Mouse (Mus musculus) bone marrow macrophage, adult 2 months (primary cell): ENCODE measurements around the gene Caln1. TPM values are rescaled to one million over a fixed set of nuclear protein-coding genes. Genes with fewer than 3 reads are reported as not detected.

Experiments
- H3K27ac ChIP-seq: 2 replicates; pipeline ENCODE4 v1.5.1; 2012; ENCODE audit warnings: low read depth, low read length; ENCODE audit not compliant: insufficient read depth
- H3K4me1 ChIP-seq: 2 replicates; pipeline ENCODE4 v1.6.1; 2012; ENCODE audit warnings: low read length; ENCODE audit not compliant: control insufficient read depth, insufficient read depth
- H3K4me3 ChIP-seq: 2 replicates; pipeline ENCODE4 v1.5.1; 2012; ENCODE audit warnings: mild to moderate bottlenecking, low read length, moderate library complexity; ENCODE audit not compliant: insufficient read depth
- CTCF ChIP-seq: IDR thresholded peaks from 2 replicates; pipeline ENCODE4 v1.5.1; 2012; ENCODE audit warnings: low read depth, mild to moderate bottlenecking, low read length, moderate library complexity
- POLR2A ChIP-seq: IDR thresholded peaks from 2 replicates; pipeline ENCODE4 v1.6.1; 2012; ENCODE audit warnings: mild to moderate bottlenecking, low read depth, low read length, borderline replicate concordance
- polyA plus RNA-seq: library from polyadenylated mRNA; stranded (reverse); fragments of >200 nt; gene quantifications from 2 replicates; pipeline ENCODE4 v1.2.4, GENCODE M21; 2012; ENCODE audit not compliant: missing spikeins, insufficient read depth, insufficient read length

Gene Caln1
- polyA plus RNA-seq, 1 experiment = not detected

DNA sequence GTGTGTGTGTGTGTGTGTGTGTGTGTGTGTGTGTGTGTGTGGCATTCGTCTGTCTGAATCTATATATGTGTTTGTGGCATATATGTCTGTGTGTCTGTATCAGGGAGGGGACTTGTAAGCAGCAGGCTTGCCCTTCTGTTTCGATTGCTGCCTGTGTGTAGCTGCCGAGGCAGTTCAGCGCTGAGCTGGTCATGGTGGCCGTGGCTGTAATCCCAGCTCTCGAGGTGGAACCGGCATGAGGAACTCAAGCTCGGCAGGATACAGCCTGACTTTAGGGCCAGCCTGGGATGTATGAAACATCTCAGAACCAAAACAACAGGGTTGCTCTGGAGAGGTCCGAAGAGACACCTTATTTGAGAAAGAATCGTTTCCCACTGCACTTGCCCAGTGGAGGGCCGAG is 35.3 kb upstream of the Caln1 start:
- no peak overlapping the region for H3K27ac ChIP-seq

DNA sequence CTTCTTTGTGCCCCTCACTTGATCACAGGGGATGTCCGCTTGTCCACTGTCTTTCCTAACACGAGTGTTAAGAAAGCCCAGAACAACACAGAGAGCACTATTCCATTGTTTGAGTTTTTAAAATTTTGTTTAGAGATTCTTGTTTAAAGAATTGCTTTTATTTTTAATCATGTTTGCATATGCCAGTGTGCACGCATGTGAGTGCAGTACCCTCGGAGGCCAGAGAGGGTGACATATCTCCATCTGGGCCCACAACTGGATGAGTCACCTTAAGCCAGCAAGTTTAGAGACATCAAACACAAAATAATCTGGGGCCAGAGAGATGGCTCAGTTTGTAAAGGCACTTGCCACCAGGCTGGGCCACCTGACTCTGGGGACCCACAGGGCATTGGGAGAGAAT is 33.8 kb upstream of the Caln1 start:
- Histone ChIP-seq H3K4me1 (peaks cover 9% of the 10 kb centered on the region), H3K27ac (no peak overlapping the region), H3K4me3 (no peak overlapping the region)
- TF ChIP-seq POLR2A = no peak
- no peak for TF ChIP-seq CTCF

More for the DNA sequence above, 35.3 kb upstream of the Caln1 start:
- Histone ChIP-seq H3K4me3 (no peak overlapping the region), H3K4me1 (peaks cover 18% of the 10 kb centered on the region)
- TF ChIP-seq CTCF (no peak), POLR2A (no peak)

DNA sequence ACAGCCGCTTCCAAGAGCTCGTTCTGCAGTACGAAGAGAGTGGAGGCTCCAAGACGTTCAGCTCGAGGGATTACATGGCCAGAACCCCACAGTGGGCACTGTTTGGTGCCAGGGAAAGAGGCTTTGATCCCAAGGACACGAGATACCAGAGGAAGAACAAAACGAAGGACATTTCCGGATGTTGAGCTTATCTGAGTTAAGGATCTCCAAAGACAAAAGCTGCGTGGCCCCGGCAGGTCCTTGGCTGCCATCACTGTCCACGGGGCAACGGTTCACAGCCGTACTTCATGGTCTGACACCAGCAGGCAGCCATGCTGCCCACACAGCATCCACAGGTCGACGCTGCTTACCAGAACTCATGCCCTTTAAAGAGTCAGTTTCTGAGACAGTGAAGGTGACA is 28.6 kb upstream of the Caln1 start:
- H3K27ac ChIP-seq = no peak overlapping the region
- TF ChIP-seq POLR2A (no peak), CTCF (no peak)
- H3K4me1 ChIP-seq = no peaks in the 10 kb centered on the region; the same call in 1 of the 2 replicates
- no peak overlapping the region for H3K4me3 ChIP-seq

DNA sequence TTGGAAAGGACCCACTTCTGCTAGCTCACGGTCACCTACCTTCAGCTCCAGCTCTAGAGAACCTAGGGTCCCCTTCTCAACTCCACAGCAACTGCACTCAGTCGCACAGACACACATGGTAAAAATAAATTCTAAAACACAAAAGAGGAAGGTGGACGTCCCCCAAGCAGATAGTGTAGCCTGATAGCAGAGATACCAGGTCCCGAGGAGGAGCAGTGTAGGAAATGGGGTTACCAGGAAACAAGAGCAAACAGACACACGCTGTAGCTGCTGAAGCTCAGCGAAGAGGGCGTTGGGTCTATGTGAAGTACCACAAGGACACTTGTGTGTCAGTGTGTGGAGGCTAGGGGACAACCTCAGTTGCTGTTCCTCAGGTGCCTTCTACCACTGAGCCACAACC is 24.3 kb upstream of the Caln1 start:
- Histone ChIP-seq H3K4me1 (no peaks in the 10 kb centered on the region), H3K4me3 (no peak overlapping the region), H3K27ac (no peak overlapping the region)
- TF ChIP-seq CTCF (no peak), POLR2A (no peak)

DNA sequence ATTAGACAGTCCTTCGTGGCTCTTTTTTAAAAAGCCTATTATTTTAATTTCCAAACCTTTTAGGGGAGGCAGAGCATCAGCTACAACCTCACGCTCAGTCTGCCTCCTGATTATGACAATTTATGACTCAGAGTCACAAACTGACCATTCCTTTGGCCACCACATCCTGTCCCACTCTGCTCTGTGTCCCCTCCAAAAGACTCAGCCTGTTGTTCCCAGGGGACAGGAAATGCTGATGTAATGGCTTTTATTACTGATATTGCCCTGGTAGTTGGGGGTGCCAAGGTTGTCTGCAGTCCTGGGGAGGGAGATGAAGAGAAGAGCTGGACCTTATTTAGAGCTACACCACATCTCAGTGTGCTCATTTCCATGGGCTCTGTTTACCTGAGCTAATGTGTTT is 23.4 kb upstream of the Caln1 start:
- Histone ChIP-seq H3K4me3 (no peak overlapping the region), H3K27ac (no peak overlapping the region), H3K4me1 (no peaks in the 10 kb centered on the region)
- no peak for TF ChIP-seq CTCF
- TF ChIP-seq POLR2A = no peak

DNA sequence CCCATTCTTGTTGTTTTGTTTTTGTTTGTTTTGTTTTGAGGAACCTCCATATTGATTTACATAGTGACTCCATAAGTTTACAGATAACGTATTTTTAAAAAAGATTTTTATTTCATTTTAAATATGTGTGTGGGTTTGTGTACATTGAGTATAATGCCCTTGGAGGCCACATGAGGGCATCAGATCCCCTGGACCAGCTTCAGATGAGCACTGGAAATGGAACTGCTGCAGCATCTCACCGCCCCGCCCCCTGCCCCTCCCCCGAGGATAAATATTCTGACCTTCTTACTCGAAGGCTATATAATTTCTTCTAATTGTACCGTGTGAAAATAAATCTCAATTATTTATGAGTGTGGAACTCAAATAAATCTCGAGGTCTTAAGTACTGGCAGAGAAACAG is 14.0 kb upstream of the Caln1 start:
- TF ChIP-seq POLR2A (no peak), CTCF (no peak)
- no peak overlapping the region for H3K4me3 ChIP-seq
- H3K27ac ChIP-seq = no peak overlapping the region
- no peaks in the 10 kb centered on the region for H3K4me1 ChIP-seq

DNA sequence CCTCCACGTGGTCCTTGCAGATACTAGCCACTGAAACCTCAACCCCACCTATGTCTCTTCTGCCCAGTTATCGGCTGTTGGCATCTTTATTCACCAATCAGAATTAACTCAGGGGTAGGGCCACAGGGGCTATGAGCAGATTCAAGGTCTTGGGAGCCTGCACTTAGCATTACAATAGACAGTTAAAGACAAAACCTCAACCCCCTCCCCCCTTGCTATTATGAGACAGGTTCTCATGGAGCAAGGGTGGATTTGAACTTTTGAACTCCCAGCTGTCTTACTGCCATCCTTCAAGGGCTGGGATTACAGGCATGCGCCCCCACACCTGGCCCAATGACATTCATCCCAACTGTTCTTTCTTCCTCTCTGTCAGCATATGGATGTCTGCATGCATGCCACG is 6.1 kb upstream of the Caln1 start:
- Histone ChIP-seq H3K4me3 (no peak overlapping the region), H3K4me1 (no peaks in the 10 kb centered on the region), H3K27ac (no peak overlapping the region)
- TF ChIP-seq CTCF = no peak
- TF ChIP-seq POLR2A = no peak

DNA sequence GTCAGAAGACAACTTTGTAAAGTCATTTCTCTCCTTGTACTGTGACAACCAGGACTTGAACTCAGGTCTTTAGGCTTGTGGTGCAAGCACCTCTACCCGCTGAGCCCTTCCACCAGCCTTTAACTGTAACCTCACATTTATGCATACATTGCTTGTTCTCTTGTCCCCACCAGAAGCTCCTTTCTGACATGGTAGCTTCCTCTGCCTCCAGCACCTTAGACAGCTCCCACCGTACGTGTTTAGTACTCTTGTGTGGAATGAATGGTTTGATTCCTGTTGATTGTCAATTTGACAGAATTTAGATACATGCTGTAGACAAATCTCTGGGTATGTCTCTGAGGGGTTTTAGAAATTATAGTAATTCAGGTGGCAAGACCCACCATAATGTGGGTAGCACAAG is 5.5 kb upstream of the Caln1 start:
- Histone ChIP-seq H3K4me3 (no peak overlapping the region), H3K27ac (no peak overlapping the region), H3K4me1 (no peaks in the 10 kb centered on the region)
- TF ChIP-seq CTCF (no peak), POLR2A (no peak)

DNA sequence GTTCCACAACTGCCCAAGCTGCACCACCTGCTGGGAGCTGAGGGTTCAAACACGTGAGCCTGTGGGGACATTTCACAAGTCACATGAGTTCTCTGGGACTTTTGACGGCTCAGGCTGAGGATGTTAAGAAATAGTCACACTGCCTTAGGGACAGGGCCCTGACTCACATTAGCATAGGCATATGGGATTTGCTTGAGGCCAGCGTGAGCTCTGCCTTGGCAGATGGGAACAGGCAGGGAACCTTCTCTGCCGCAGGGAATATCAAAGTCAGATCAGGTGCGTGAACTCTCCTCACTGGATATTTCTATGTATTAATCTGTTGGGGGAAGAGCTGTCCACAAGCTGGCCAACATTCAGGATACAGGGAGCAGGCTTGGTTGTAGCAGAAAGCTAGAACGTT is 1.0 kb upstream of the Caln1 start:
- no peak overlapping the region for H3K27ac ChIP-seq
- TF ChIP-seq POLR2A (no peak), CTCF (no peak)
- H3K4me1 ChIP-seq = no peaks in the 10 kb centered on the region
- no peak overlapping the region for H3K4me3 ChIP-seq

DNA sequence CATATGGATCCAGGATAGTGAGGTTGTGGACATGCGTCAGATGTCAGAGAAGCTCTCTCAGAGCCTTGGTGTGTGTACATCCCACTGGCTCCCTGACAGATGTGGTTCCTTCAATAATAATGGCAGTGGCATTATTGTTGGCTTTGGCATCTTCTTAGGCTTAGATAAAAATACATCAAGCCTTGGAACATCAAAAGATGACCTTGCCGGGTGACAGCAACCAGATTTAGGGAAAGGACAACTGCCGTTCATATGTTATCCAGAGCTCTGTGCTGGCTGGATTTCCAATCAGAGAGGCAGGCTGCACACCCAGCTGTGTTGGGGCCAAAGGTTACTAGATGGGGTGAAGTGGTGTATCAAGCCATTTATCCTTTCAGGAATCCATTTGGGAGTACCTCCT is 6.2 kb downstream of the Caln1 start:
- no peaks in the 10 kb centered on the region for H3K4me1 ChIP-seq
- no peak overlapping the region for H3K4me3 ChIP-seq
- H3K27ac ChIP-seq = no peak overlapping the region
- TF ChIP-seq CTCF (no peak), POLR2A (no peak)

DNA sequence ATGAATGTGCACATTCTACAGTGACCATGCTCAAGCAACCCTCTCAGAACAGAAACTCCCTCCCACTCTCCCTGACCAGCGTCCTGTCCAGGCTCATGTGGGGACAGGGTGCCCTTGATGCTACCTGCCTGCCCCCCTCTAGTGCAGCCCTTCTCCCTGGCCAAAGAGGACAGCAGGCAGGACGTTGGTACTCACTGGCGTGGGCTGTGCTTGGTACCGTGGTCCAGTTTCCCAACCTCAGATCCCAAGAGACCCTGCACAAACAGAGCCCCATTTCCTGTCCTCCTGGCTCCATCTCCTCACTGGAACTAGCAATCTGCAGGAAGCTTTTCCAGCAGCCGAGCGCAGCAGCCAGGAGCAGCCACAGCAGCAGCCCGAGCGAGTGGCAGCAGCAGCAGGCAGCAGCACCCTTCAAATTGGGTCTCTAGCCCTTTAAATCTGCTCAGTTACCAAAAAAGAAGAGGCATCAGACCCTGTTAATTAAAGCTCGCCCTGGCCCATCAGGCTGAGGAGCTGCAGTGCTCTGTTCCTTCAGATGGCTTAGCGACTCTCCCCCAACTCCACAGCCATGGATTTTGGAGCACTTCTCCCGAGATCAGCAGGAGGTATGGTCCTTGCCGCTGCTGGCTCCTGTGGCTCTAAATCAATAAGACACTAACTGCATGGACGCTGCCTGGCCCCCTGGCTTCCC is 15.1 kb downstream of the Caln1 start, which contains the start of gene A330070K13Rik:
Gene A330070K13Rik, minus strand, starts transcription at position 410 of the 691 bp plus-strand sequence.
- H3K4me3 ChIP-seq = no peak within 1 kb of the TSS
- no peaks in the 10 kb centered on the region for H3K4me1 ChIP-seq
- H3K27ac ChIP-seq = no peak within 1 kb of the TSS
- TF ChIP-seq CTCF (no peak), POLR2A (no peak)
